Mouse (Mus musculus) E14TG2a.4 (cell line): ENCODE measurements around the gene Fuca1.

Experiments used
- H3K27me3 ChIP-seq: 2 replicates; pipeline ENCODE4 v1.6.1; 2014; ENCODE audit warnings: low read length, control low read depth; ENCODE audit not compliant: insufficient read depth
- H3K36me3 ChIP-seq: 2 replicates; pipeline ENCODE4 v1.6.1; 2014; ENCODE audit warnings: low read length, control low read depth; ENCODE audit not compliant: insufficient read depth
- H3K4me1 ChIP-seq: replicated peaks from 2 replicates; pipeline ENCODE4 v1.6.1; 2014; ENCODE audit warnings: low read depth, low read length, control low read depth
- H3K4me3 ChIP-seq: replicated peaks from 2 replicates; pipeline ENCODE4 v1.5.1; 2014; ENCODE audit warnings: mild to moderate bottlenecking, low read length
- H3K9me3 ChIP-seq: 2 replicates; pipeline ENCODE4 v1.6.1; 2014; ENCODE audit warnings: low read length, control low read depth
- CTCF ChIP-seq: conservative IDR thresholded peaks from 2 replicates; pipeline ENCODE4 v1.5.1; 2014; ENCODE audit warnings: low read length
- NANOG ChIP-seq: IDR thresholded peaks from 2 replicates; pipeline ENCODE4 v1.6.1; 2014; ENCODE audit warnings: borderline replicate concordance, low read length, mixed read lengths
- POU5F1 ChIP-seq: IDR thresholded peaks from 2 replicates; pipeline ENCODE4 v1.6.1; 2014; ENCODE audit warnings: low read length, borderline replicate concordance

Gene Fuca1

GRCm38 (mm10) chr4:135925341-135925740 lies 4.8 kb downstream of the Fuca1 start:
- H3K27me3 ChIP-seq: peaks cover 5% of the 10 kb centered on the region; the same call in 1 of the 2 replicates
- H3K4me1 ChIP-seq: peaks cover 66% of the 10 kb centered on the region
- no peaks in the 10 kb centered on the region for H3K9me3 ChIP-seq
- peak overlapping the region; percentile 64 for H3K4me3 ChIP-seq
- peaks cover 37% of the 10 kb centered on the region for H3K36me3 ChIP-seq
- TF ChIP-seq POU5F1: no peak
- no peak for TF ChIP-seq CTCF
- TF ChIP-seq NANOG: no peak

- Histone ChIP-seq H3K4me1 (peaks cover 65% of the 10 kb centered on the region), H3K9me3 (no peaks in the 10 kb centered on the region)
- TF ChIP-seq NANOG (no peak), POU5F1 (no peak), CTCF (no peak)
Observed at GRCm38 (mm10) chr4:135926195-135926808, 5.8 kb downstream of the Fuca1 start.

GRCm38 (mm10) chr4:135926861-135927260 lies 6.3 kb downstream of the Fuca1 start:
- Histone ChIP-seq H3K9me3 (no peaks in the 10 kb centered on the region), H3K4me3 (peak overlapping the region; percentile 64), H3K27me3 (no peaks in the 10 kb centered on the region), H3K36me3 (peaks cover 50% of the 10 kb centered on the region), H3K4me1 (peaks cover 59% of the 10 kb centered on the region)
- no peak for TF ChIP-seq CTCF
- no peak for TF ChIP-seq POU5F1
- no peak for TF ChIP-seq NANOG

More at GRCm38 (mm10) chr4:135926195-135926808, 5.8 kb downstream of the Fuca1 start:
- Histone ChIP-seq H3K36me3 (peaks cover 46% of the 10 kb centered on the region), H3K27me3 (peaks cover 5% of the 10 kb centered on the region; the same call in 1 of the 2 replicates), H3K4me3 (peak overlapping the region; percentile 64)

GRCm38 (mm10) chr4:135928376-135928775 lies 7.8 kb downstream of the Fuca1 start:
- TF ChIP-seq NANOG (no peak), POU5F1 (no peak), CTCF (no peak)
- no peaks in the 10 kb centered on the region for H3K9me3 ChIP-seq
- H3K27me3 ChIP-seq: no peaks in the 10 kb centered on the region
- no peak overlapping the region for H3K4me3 ChIP-seq
- H3K4me1 ChIP-seq: peaks cover 49% of the 10 kb centered on the region
- peaks cover 55% of the 10 kb centered on the region for H3K36me3 ChIP-seq

- TF ChIP-seq POU5F1: no peak
- no peak for TF ChIP-seq CTCF
- TF ChIP-seq NANOG: no peak
- Histone ChIP-seq H3K4me3 (no peak overlapping the region), H3K4me1 (peaks cover 45% of the 10 kb centered on the region), H3K9me3 (no peaks in the 10 kb centered on the region), H3K36me3 (peaks cover 58% of the 10 kb centered on the region), H3K27me3 (no peaks in the 10 kb centered on the region)
Observed at GRCm38 (mm10) chr4:135929405-135929804, 8.9 kb downstream of the Fuca1 start.

DNA sequence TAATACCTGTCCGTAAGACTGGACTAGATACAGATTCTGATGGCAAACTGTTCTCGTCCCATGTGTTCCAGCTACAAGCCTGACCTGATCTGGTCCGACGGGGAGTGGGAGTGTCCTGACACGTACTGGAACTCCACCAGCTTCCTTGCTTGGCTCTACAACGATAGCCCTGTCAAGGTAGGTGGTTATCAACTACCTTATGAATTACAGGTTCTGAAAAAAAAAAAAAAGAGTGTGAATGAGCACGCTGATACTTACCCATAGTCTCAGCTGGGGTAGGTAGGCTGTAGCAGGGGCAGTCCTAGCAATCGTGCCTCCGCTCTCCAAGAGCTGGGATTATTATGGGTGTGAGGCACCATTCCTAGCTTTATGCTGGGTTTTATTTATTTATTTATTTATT lies 9.3 kb downstream of the Fuca1 start:
- peaks cover 57% of the 10 kb centered on the region for H3K36me3 ChIP-seq
- peaks cover 40% of the 10 kb centered on the region for H3K4me1 ChIP-seq
- no peaks in the 10 kb centered on the region for H3K9me3 ChIP-seq
- H3K4me3 ChIP-seq: no peak overlapping the region
- no peaks in the 10 kb centered on the region for H3K27me3 ChIP-seq
- no peak for TF ChIP-seq POU5F1
- no peak for TF ChIP-seq NANOG
- no peak for TF ChIP-seq CTCF

- Histone ChIP-seq H3K4me3 (no peak overlapping the region), H3K4me1 (peaks cover 36% of the 10 kb centered on the region), H3K27me3 (no peaks in the 10 kb centered on the region), H3K36me3 (peaks cover 53% of the 10 kb centered on the region), H3K9me3 (no peaks in the 10 kb centered on the region)
- no peak for TF ChIP-seq CTCF
Observed at GRCm38 (mm10) chr4:135930239-135930638, 9.7 kb downstream of the Fuca1 start.

GRCm38 (mm10) chr4:135931832-135932231 lies 11.3 kb downstream of the Fuca1 start:
- no peaks in the 10 kb centered on the region for H3K9me3 ChIP-seq
- H3K4me1 ChIP-seq: peaks cover 24% of the 10 kb centered on the region
- H3K27me3 ChIP-seq: no peaks in the 10 kb centered on the region
- H3K36me3 ChIP-seq: peaks cover 67% of the 10 kb centered on the region
- no peak for TF ChIP-seq NANOG
- TF ChIP-seq POU5F1: no peak
- TF ChIP-seq CTCF: peak; percentile 46
- no peak overlapping the region for H3K4me3 ChIP-seq
